In the genomic region with DNA sequence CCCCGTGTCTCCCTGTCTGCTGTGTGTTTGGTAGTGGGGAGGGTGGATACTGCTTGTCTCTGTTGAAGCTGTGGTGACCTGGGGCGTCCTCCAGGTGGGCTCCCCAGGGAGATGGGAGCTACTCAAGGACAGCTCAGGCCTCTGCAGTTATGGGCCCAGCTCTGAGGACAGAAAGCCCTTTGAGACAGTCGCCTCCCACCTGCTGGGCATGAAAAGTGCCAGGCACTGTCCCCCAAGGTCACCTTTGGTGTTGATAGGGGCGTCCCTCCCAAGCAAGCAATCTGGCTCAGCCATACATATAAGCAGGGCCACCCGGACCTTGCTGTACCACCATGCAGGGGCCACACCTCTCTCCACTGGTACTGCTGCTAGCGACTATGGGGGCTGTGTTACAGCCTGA, we compare ENCODE assay signal across 12 mouse cellular contexts. TPM values are rescaled to one million over a fixed set of nuclear protein-coding genes. Genes with fewer than 3 reads are reported as not detected.
DNase-seq lines count a peak whose midpoint lies in the region; ATAC-seq and TF ChIP-seq lines count a peak whose summit lies in the region.
"Had no signal": no experiment of that assay in that cellular context is flagged by ENCODE, and none has a peak within 500 bp of the region (broad histone marks: within the 10 kb centered on the region; RNA-seq: fewer than 3 reads in every experiment).

A gene (plus strand): TSS at position 328 of the 400 bp plus-strand sequence.

- no peak within 1 kb of the TSS for H3K27ac ChIP-seq in forebrain, embryonic 10.5 days
- H3K27ac ChIP-seq in forebrain, embryonic 15.5 days (replicated peaks): no peak within 1 kb of the TSS
- no peak within 1 kb of the TSS for H3K27ac ChIP-seq in intestine, embryonic 15.5 days
- H3K27ac ChIP-seq in intestine, embryonic 16.5 days (ENCODE audit: low read length): no peak within 1 kb of the TSS
- H3K27ac ChIP-seq in limb, embryonic 12.5 days: no peak within 1 kb of the TSS
- no peak within 1 kb of the TSS for H3K27ac ChIP-seq in kidney, embryonic 14.5 days (ENCODE audit: low read depth, low read length)
- H3K27ac ChIP-seq: liver, embryonic 14.5 days had no signal

- H3K9me3 ChIP-seq in forebrain, embryonic 10.5 days: no peaks in the 10 kb centered on the region
- H3K9me3 ChIP-seq in forebrain, embryonic 15.5 days: no peaks in the 10 kb centered on the region
- no peaks in the 10 kb centered on the region for H3K9me3 ChIP-seq in intestine, embryonic 15.5 days
- no peaks in the 10 kb centered on the region for H3K9me3 ChIP-seq in intestine, embryonic 16.5 days (ENCODE audit: control insufficient read depth, low read length)
- H3K9me3 ChIP-seq in E14TG2a.4 (ENCODE audit: low read length): no peaks in the 10 kb centered on the region
- H3K9me3 ChIP-seq in limb, embryonic 12.5 days: no peaks in the 10 kb centered on the region
- H3K9me3 ChIP-seq in kidney, embryonic 14.5 days (ENCODE audit: control insufficient read depth, low read length): no peaks in the 10 kb centered on the region

- no peak for ATAC-seq in forebrain, embryonic 15.5 days (replicated peaks)
- ATAC-seq in intestine, embryonic 15.5 days: no peak
- no peak for ATAC-seq in intestine, embryonic 16.5 days
- no peak for ATAC-seq in limb, embryonic 12.5 days (ENCODE audit: insufficient number of reproducible peaks, insufficient read depth, low FRiP score, low TSS enrichment, low read depth)
- ATAC-seq in kidney, embryonic 14.5 days (ENCODE audit: low FRiP score, low TSS enrichment): no peak
- no peak for ATAC-seq in erythroblast, adult 5-6 weeks (replicated peaks; ENCODE audit: low FRiP score, poor library complexity, severe bottlenecking)

- H3K27me3 ChIP-seq in forebrain, embryonic 10.5 days (ENCODE audit: poor library complexity, severe bottlenecking): peaks cover 49% of the 10 kb centered on the region
- H3K27me3 ChIP-seq in forebrain, embryonic 15.5 days: peaks cover 21% of the 10 kb centered on the region; the same call in 1 of the 2 replicates
- H3K27me3 ChIP-seq in intestine, embryonic 15.5 days (replicated peaks): peaks cover 15% of the 10 kb centered on the region; the same call in 1 of the 2 replicates
- H3K27me3 ChIP-seq in intestine, embryonic 16.5 days (replicated peaks; ENCODE audit: control insufficient read depth, insufficient read depth, low read length): 0 out of 2 replicates have a peak, but pooled peaks cover 4% of the 10 kb centered on the region
- peaks cover 26% of the 10 kb centered on the region for H3K27me3 ChIP-seq in E14TG2a.4 (ENCODE audit: insufficient read depth, low read length)
- H3K27me3 ChIP-seq in limb, embryonic 12.5 days: peaks cover 39% of the 10 kb centered on the region
- H3K27me3 ChIP-seq in kidney, embryonic 14.5 days (ENCODE audit: control insufficient read depth, insufficient read depth, low read length): peaks cover 12% of the 10 kb centered on the region

- H3K4me3 ChIP-seq in forebrain, embryonic 10.5 days: peak within 1 kb of the TSS; percentile 61
- no peak within 1 kb of the TSS for H3K4me3 ChIP-seq in forebrain, embryonic 15.5 days
- no peak within 1 kb of the TSS for H3K4me3 ChIP-seq in intestine, embryonic 15.5 days (replicated peaks)
- H3K4me3 ChIP-seq in intestine, embryonic 16.5 days (ENCODE audit: low read length): no peak within 1 kb of the TSS
- H3K4me3 ChIP-seq in E14TG2a.4 (replicated peaks; ENCODE audit: low read length): peak within 1 kb of the TSS; percentile 84
- H3K4me3 ChIP-seq in limb, embryonic 12.5 days (replicated peaks): peak within 1 kb of the TSS; percentile 3; the same call in 1 of the 2 replicates
- no peak within 1 kb of the TSS for H3K4me3 ChIP-seq in kidney, embryonic 14.5 days (ENCODE audit: low read length)

- H3K36me3 ChIP-seq in forebrain, embryonic 10.5 days (replicated peaks): peaks cover 59% of the 10 kb centered on the region
- peaks cover 37% of the 10 kb centered on the region for H3K36me3 ChIP-seq in forebrain, embryonic 15.5 days
- peaks cover 46% of the 10 kb centered on the region for H3K36me3 ChIP-seq in intestine, embryonic 15.5 days
- H3K36me3 ChIP-seq in intestine, embryonic 16.5 days (ENCODE audit: control insufficient read depth, insufficient read depth, low read length): peaks cover 24% of the 10 kb centered on the region
- H3K36me3 ChIP-seq in E14TG2a.4 (ENCODE audit: insufficient read depth, low read length): peaks cover 55% of the 10 kb centered on the region
- peaks cover 59% of the 10 kb centered on the region for H3K36me3 ChIP-seq in limb, embryonic 12.5 days
- H3K36me3 ChIP-seq in kidney, embryonic 14.5 days (ENCODE audit: control insufficient read depth, insufficient read depth, low read length): peaks cover 40% of the 10 kb centered on the region

- TF ChIP-seq CTCF in E14TG2a.4 (conservative IDR thresholded peaks at IDR 0.05; ENCODE audit: low read length): no peak

- peaks cover 63% of the 10 kb centered on the region for H3K4me1 ChIP-seq in forebrain, embryonic 10.5 days
- H3K4me1 ChIP-seq in forebrain, embryonic 15.5 days: peaks cover 32% of the 10 kb centered on the region
- H3K4me1 ChIP-seq in intestine, embryonic 15.5 days (replicated peaks): peaks cover 43% of the 10 kb centered on the region
- peaks cover 30% of the 10 kb centered on the region for H3K4me1 ChIP-seq in intestine, embryonic 16.5 days (ENCODE audit: control insufficient read depth, insufficient read depth, low read length)
- peaks cover 93% of the 10 kb centered on the region for H3K4me1 ChIP-seq in E14TG2a.4 (replicated peaks; ENCODE audit: low read depth, low read length)
- H3K4me1 ChIP-seq in limb, embryonic 12.5 days (replicated peaks): peaks cover 44% of the 10 kb centered on the region
- peaks cover 35% of the 10 kb centered on the region for H3K4me1 ChIP-seq in kidney, embryonic 14.5 days (ENCODE audit: control insufficient read depth, insufficient read depth, low read length)

- WGBS in forebrain, embryonic 10.5 days: 67% methylated on average over 6 of the region's 6 CpGs
- 65% methylated on average over 6 of the region's 6 CpGs for WGBS in forebrain, embryonic 15.5 days
- 64% methylated on average over 6 of the region's 6 CpGs for WGBS in intestine, embryonic 15.5 days
- 66% methylated on average over 6 of the region's 6 CpGs for WGBS in intestine, embryonic 16.5 days
- WGBS in limb, embryonic 12.5 days: 59% methylated on average over 6 of the region's 6 CpGs
- WGBS in kidney, embryonic 14.5 days: 72% methylated on average over 6 of the region's 6 CpGs

- no peak within 1 kb of the TSS for H3K4me2 ChIP-seq in forebrain, embryonic 15.5 days (replicated peaks)
- no peak within 1 kb of the TSS for H3K4me2 ChIP-seq in intestine, embryonic 15.5 days (replicated peaks)
- H3K4me2 ChIP-seq in intestine, embryonic 16.5 days (ENCODE audit: low read depth, low read length): no peak within 1 kb of the TSS
- H3K4me2 ChIP-seq in limb, embryonic 12.5 days: peak within 1 kb of the TSS; percentile 97; the same call in 1 of the 2 replicates
- H3K4me2 ChIP-seq in kidney, embryonic 14.5 days (replicated peaks; ENCODE audit: low read depth, low read length): no peak within 1 kb of the TSS

- no peak within 1 kb of the TSS for H3K9ac ChIP-seq in forebrain, embryonic 15.5 days (replicated peaks)
- H3K9ac ChIP-seq in intestine, embryonic 15.5 days: 0 out of 2 replicates have a peak within 1 kb of the TSS, but pooled peaks have one; percentile 61
- H3K9ac ChIP-seq in intestine, embryonic 16.5 days (ENCODE audit: low read depth, low read length): no peak within 1 kb of the TSS
- H3K9ac ChIP-seq in limb, embryonic 12.5 days (replicated peaks): no peak within 1 kb of the TSS; the same call in 1 of the 2 replicates
- H3K9ac ChIP-seq in kidney, embryonic 14.5 days (ENCODE audit: low read depth, low read length): no peak within 1 kb of the TSS
- H3K9ac ChIP-seq: liver, embryonic 14.5 days had no signal

- no peak for DNase-seq in forebrain, embryonic 10.5 days (ENCODE audit: extremely low spot score, low spot score)
- DNase-seq: kidney, postnatal 10 days; layer of hippocampus, postnatal 36 days had no signal

RNA-seq across cellular contexts. Expression of the gene that starts here (rescaled TPM):
- polyA plus RNA-seq in forebrain, embryonic 10.5 days (2016; fragmentation: Nextera tagmentation; extraction: Ambion mirVana): 0.09 TPM in 2 replicates
- polyA plus RNA-seq in forebrain, embryonic 15.5 days (2015; fragmentation: Nextera tagmentation; extraction: Ambion mirVana): 0.10 TPM in 2 replicates
- polyA plus RNA-seq in intestine, embryonic 15.5 days (2015; fragmentation: Nextera tagmentation; extraction: Ambion mirVana): not detected in 2 replicates
- 0.07 and 0.10 TPM in 2 replicates for polyA plus RNA-seq in intestine, embryonic 16.5 days (2015; fragmentation: Nextera tagmentation; extraction: Ambion mirVana)
- polyA plus RNA-seq in limb, embryonic 12.5 days (2016; fragmentation: Nextera tagmentation; extraction: Ambion mirVana): not detected in 2 replicates
- not detected in 2 replicates for polyA plus RNA-seq in kidney, embryonic 14.5 days (2014; fragmentation: Nextera tagmentation; extraction: Ambion mirVana)
- not detected in 2 replicates for total RNA-seq in erythroblast, adult 5-6 weeks (2015; ENCODE audit: low replicate concordance)
- not detected in 2 replicates for total RNA-seq in erythroblast, adult 5-6 weeks (2017; ENCODE audit: low replicate concordance)
- total RNA-seq: megakaryocyte, adult 5-6 weeks had no signal

Comparison
In these comparisons a context has a peak if more than half of its experiments do, and no peak if none do; other contexts are left out.
1. H3K4me3 ChIP-seq: peak in forebrain, embryonic 10.5 days (single experiment), E14TG2a.4 (single experiment) and limb, embryonic 12.5 days (single experiment); none in forebrain, embryonic 15.5 days (single experiment), intestine, embryonic 15.5 days (single experiment), intestine, embryonic 16.5 days (single experiment) and kidney, embryonic 14.5 days (single experiment).